Mouse (Mus musculus) forebrain, embryonic 10.5 days (tissue): ENCODE data around the gene Rimbp3. TPM values are rescaled to one million over a fixed set of nuclear protein-coding genes. Genes with fewer than 3 reads are reported as not detected.
A peak's percentile ranks its signal among the peaks of the same experiment; 100 is the strongest.
"Not testable (repeated sequence)": the region's sequence is repeated elsewhere in the genome, so short reads cannot be mapped to it uniquely, and the experiment has no call there.

Experiments
- DNase-seq: peaks from one replicate; pipeline ENCODE4 v3.0.0-alpha.2; 2017; ENCODE audit warnings: low spot score; ENCODE audit errors: extremely low spot score
- H3K27ac ChIP-seq: fragments of 300-500 bp; sonication (generic); 2 replicates; pipeline ENCODE4 v1.5.1; 2016; ENCODE audit warnings: mild to moderate bottlenecking
- H3K27me3 ChIP-seq: fragments of 300-500 bp; sonication (generic); 2 replicates; pipeline ENCODE4 v1.6.1; 2016; ENCODE audit warnings: mild to moderate bottlenecking; ENCODE audit not compliant: poor library complexity, severe bottlenecking
- H3K36me3 ChIP-seq: fragments of 300-500 bp; sonication (generic); replicated peaks from 2 replicates; pipeline ENCODE4 v1.6.1; 2016; ENCODE audit warnings: mild to moderate bottlenecking, moderate library complexity
- H3K4me1 ChIP-seq: fragments of 300-500 bp; sonication (generic); 2 replicates; pipeline ENCODE4 v1.6.1; 2016
- H3K4me3 ChIP-seq: fragments of 300-500 bp; sonication (generic); 2 replicates; pipeline ENCODE4 v1.5.1; 2016; ENCODE audit warnings: mild to moderate bottlenecking, moderate library complexity
- H3K9me3 ChIP-seq: fragments of 300-500 bp; sonication (generic); 2 replicates; pipeline ENCODE4 v1.6.1; 2016; ENCODE audit warnings: mild to moderate bottlenecking, moderate library complexity
- WGBS: fragments of 180-500 bp; shearing (Covaris S2); methylation state at CpG from one replicate; pipeline ENCODE4 v1.1.7; 2016; 5-methylcytosine and 5-hydroxymethylcytosine counted together
- polyA plus RNA-seq: library from polyadenylated mRNA; unstranded; fragments of >200 nt; fragmentation: Nextera tagmentation; extraction: Ambion mirVana; gene quantifications from 2 replicates; pipeline ENCODE4 v1.2.1, GENCODE M21; 2016

Rimbp3 gene
- polyA plus RNA-seq, 1 experiment from 2014 or later = 1.6 TPM

GRCm38 (mm10) chr16:17226496-17226895, 18.1 kb downstream of the Rimbp3 start:
- Histone ChIP-seq H3K4me3 (no peak overlapping the region), H3K27ac (no peak overlapping the region), H3K27me3 (0 out of 2 replicates have a peak, but pooled peaks cover 4% of the 10 kb centered on the region), H3K9me3 (peaks cover 11% of the 10 kb centered on the region; the same call in 1 of the 2 replicates), H3K4me1 (no peaks in the 10 kb centered on the region), H3K36me3 (no peaks in the 10 kb centered on the region)
- no peak for DNase-seq

- H3K27ac ChIP-seq, H3K4me3 ChIP-seq, H3K36me3 ChIP-seq, H3K27me3 ChIP-seq, DNase-seq: not testable (repeated sequence)
- Histone ChIP-seq H3K9me3 (peaks cover 11% of the 10 kb centered on the region; the same call in 1 of the 2 replicates), H3K4me1 (peaks cover 32% of the 10 kb centered on the region)
- WGBS = 96% methylated on average over 2 of the region's 2 CpGs
Observed at GRCm38 (mm10) chr16:17231523-17231922, 23.1 kb downstream of the Rimbp3 start.

- DNase-seq = peak; percentile 98
- Histone ChIP-seq H3K9me3 (peaks cover 11% of the 10 kb centered on the region; the same call in 1 of the 2 replicates), H3K36me3 (no peaks in the 10 kb centered on the region), H3K27me3 (peaks cover 6% of the 10 kb centered on the region; the same call in 1 of the 2 replicates), H3K4me3 (peak within 1 kb of the TSS; percentile 93), H3K4me1 (peaks cover 40% of the 10 kb centered on the region), H3K27ac (peak within 1 kb of the TSS; percentile 98)
- whole genome bisulfite sequencing = under 1% methylated on average over 59 of the region's 59 CpGs
Observed at GRCm38 (mm10) chr16:17232794-17233701, 24.6 kb downstream of the Rimbp3 start, which contains the start of gene Hic2. TSS of gene Hic2 (plus strand) at chr16:17233572.

GRCm38 (mm10) chr16:17233702-17234498, 25.5 kb downstream of the Rimbp3 start:
- peak; percentile 79 for DNase-seq
- WGBS = under 1% methylated on average over 61 of the region's 62 CpGs
- Histone ChIP-seq H3K36me3 (0 out of 2 replicates have a peak, but pooled peaks cover under 1% of the 10 kb centered on the region), H3K9me3 (peaks cover 11% of the 10 kb centered on the region; the same call in 1 of the 2 replicates), H3K4me1 (peaks cover 48% of the 10 kb centered on the region), H3K27ac (peak overlapping the region; percentile 98), H3K27me3 (peaks cover 6% of the 10 kb centered on the region; the same call in 1 of the 2 replicates), H3K4me3 (peak overlapping the region; percentile 93)

GRCm38 (mm10) chr16:17234499-17234895, 26.1 kb downstream of the Rimbp3 start:
- peak overlapping the region; percentile 98 for H3K27ac ChIP-seq
- no peak for DNase-seq
- H3K4me3 ChIP-seq = peak overlapping the region; percentile 93
- peaks cover 7% of the 10 kb centered on the region; the same call in 1 of the 2 replicates for H3K9me3 ChIP-seq
- peaks cover 6% of the 10 kb centered on the region; the same call in 1 of the 2 replicates for H3K27me3 ChIP-seq
- H3K36me3 ChIP-seq = 0 out of 2 replicates have a peak, but pooled peaks cover 3% of the 10 kb centered on the region
- WGBS = 3% methylated on average over 12 of the region's 12 CpGs
- H3K4me1 ChIP-seq = peaks cover 53% of the 10 kb centered on the region

- no peak for DNase-seq
- Histone ChIP-seq H3K4me3 (peak overlapping the region; percentile 93), H3K27ac (peak overlapping the region; percentile 98), H3K36me3 (0 out of 2 replicates have a peak, but pooled peaks cover 3% of the 10 kb centered on the region), H3K4me1 (peaks cover 56% of the 10 kb centered on the region), H3K9me3 (peaks cover 1% of the 10 kb centered on the region; the same call in 1 of the 2 replicates), H3K27me3 (peaks cover 6% of the 10 kb centered on the region; the same call in 1 of the 2 replicates)
- 65% methylated on average over 9 of the region's 9 CpGs for WGBS
Observed at GRCm38 (mm10) chr16:17234916-17235665, 26.7 kb downstream of the Rimbp3 start.

GRCm38 (mm10) chr16:17237634-17238033, 29.2 kb downstream of the Rimbp3 start:
- H3K27ac ChIP-seq = no peak overlapping the region
- H3K9me3 ChIP-seq = no peaks in the 10 kb centered on the region
- no peak overlapping the region for H3K4me3 ChIP-seq
- DNase-seq = no peak
- no peaks in the 10 kb centered on the region for H3K27me3 ChIP-seq
- peaks cover 58% of the 10 kb centered on the region for H3K4me1 ChIP-seq
- peaks cover 3% of the 10 kb centered on the region; the same call in 1 of the 2 replicates for H3K36me3 ChIP-seq
- 90% methylated on average over 3 of the region's 3 CpGs for WGBS

GRCm38 (mm10) chr16:17239409-17239808, 31.0 kb downstream of the Rimbp3 start:
- no peaks in the 10 kb centered on the region for H3K27me3 ChIP-seq
- no peak for DNase-seq
- peaks cover 57% of the 10 kb centered on the region for H3K4me1 ChIP-seq
- WGBS = 93% methylated on average over 2 of the region's 2 CpGs
- H3K27ac ChIP-seq = no peak overlapping the region
- peaks cover 11% of the 10 kb centered on the region for H3K36me3 ChIP-seq
- H3K4me3 ChIP-seq = no peak overlapping the region
- H3K9me3 ChIP-seq = no peaks in the 10 kb centered on the region

- H3K36me3 ChIP-seq = peaks cover 11% of the 10 kb centered on the region
- H3K9me3 ChIP-seq = no peaks in the 10 kb centered on the region
- H3K27me3 ChIP-seq = no peaks in the 10 kb centered on the region
- peaks cover 22% of the 10 kb centered on the region for H3K4me1 ChIP-seq
- no peak for DNase-seq
- no peak overlapping the region for H3K27ac ChIP-seq
- WGBS = 75% methylated on average over 1 of the region's 1 CpGs
- H3K4me3 ChIP-seq = no peak overlapping the region
Observed at GRCm38 (mm10) chr16:17243731-17244130, 35.3 kb downstream of the Rimbp3 start.

- DNase-seq = no peak
- Histone ChIP-seq H3K4me3 (no peak overlapping the region), H3K4me1 (peaks cover 20% of the 10 kb centered on the region), H3K27ac (no peak overlapping the region), H3K9me3 (no peaks in the 10 kb centered on the region), H3K36me3 (peaks cover 9% of the 10 kb centered on the region), H3K27me3 (no peaks in the 10 kb centered on the region)
- 76% methylated on average over 1 of the region's 1 CpGs for WGBS
Observed at GRCm38 (mm10) chr16:17244996-17245395, 36.6 kb downstream of the Rimbp3 start.

GRCm38 (mm10) chr16:17247727-17248126, 39.3 kb downstream of the Rimbp3 start:
- Histone ChIP-seq H3K27me3 (no peaks in the 10 kb centered on the region), H3K4me1 (peaks cover 33% of the 10 kb centered on the region), H3K36me3 (peaks cover 9% of the 10 kb centered on the region), H3K9me3 (no peaks in the 10 kb centered on the region), H3K4me3 (no peak overlapping the region), H3K27ac (no peak overlapping the region)
- WGBS = 87% methylated on average over 4 of the region's 4 CpGs
- DNase-seq = no peak

GRCm38 (mm10) chr16:17249135-17249534, 40.7 kb downstream of the Rimbp3 start:
- Histone ChIP-seq H3K4me1 (peaks cover 39% of the 10 kb centered on the region), H3K27ac (no peak overlapping the region)
- 76% methylated on average over 6 of the region's 6 CpGs for WGBS

More at GRCm38 (mm10) chr16:17249135-17249534, 40.7 kb downstream of the Rimbp3 start:
- Histone ChIP-seq H3K9me3 (no peaks in the 10 kb centered on the region), H3K4me3 (no peak overlapping the region), H3K36me3 (no peaks in the 10 kb centered on the region), H3K27me3 (no peaks in the 10 kb centered on the region)
- DNase-seq = no peak
